Mouse (Mus musculus): ENCODE results near the gene Lrat.
A peak's percentile ranks its signal among the peaks of the same experiment; 100 is the strongest.

Gene Lrat

DNA sequence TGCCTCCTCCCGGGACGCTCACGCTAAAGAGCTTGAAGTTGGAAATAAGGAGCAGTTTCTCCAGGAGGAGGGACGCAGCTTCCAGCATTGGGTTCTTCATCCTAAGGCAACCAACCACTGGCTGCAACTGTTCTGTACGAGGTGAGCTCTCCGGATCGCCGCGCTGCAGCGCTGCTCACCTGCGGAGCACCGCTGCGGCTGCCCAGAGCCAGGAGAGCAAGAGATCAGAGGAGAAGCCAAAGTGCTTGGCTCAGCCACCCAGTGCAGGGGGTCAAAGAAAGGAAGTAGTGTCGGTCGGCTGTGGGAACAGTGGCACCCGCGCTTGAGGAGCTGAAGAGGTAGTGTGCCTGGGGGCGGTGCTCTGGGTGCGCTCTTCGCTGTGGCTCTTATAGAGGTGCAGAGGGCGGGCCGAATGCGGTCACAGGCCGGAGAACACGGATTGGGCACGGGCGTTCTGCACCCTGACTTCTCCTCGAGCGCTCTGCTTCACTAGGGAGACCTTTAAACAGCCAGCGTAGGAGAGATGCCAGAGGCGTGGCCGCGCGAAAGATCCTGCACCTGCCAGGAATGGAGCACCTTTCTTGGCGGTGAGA lies at the start of gene Lrat:
Gene Lrat (minus strand): TSS at position 361 of the 593 bp plus-strand sequence.
- DNase-seq (ENCODE audit: low spot score) = no peak

DNA sequence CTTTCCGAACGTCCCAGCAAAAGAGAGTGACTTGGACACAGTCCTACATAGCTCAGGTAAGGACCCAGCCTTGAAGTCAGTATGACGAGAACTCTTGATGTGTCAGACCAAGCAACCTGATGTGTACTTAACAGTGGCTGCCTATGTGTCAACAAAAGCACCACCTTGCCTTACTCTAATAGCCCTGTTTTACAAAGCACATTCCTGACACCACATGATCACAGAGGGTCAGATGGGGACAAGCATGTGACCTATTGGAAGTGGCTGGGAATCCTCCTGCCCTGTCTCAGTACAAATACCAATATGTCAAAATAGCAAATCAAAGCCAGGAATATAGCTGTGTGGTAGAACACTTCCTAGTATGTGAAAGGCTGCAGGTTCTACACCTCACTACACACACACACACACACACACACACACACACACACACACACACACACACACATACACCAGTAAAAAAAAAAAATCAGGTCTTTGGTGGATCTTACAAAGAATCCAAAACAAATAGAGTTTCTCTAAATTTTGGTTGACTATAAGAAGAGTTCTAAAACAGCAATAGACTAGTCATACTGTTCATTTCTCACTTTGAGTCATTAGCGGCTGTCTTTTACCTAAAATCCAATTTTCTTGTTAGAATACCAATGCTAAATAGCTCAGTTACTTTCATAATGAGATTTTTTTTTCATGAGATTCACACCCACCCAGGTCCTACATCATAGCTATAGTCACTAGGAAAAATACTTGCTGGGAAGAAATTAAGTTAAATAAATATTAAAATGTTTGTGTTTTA lies 48.6 kb upstream of the Lrat start:
- no peak for DNase-seq (ENCODE audit: low spot score)

DNA sequence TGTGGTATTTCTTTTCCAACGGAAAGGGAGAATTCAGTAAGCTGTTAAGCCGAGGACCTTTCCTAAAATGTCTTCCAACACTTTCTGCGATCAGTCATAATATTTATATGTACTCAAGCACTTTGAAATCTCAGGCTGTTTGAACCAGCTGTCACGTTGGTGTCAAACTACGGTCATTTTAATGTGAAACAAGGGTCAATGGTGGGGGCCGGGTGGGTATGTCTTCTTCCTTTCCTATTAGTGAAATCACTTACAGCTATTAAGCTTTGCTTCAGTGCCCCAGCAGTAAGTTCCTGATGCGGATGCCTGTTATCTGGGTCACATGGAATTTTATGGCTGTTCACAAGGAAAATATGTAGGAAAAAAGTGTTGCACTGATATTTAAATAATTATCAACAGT lies 46.9 kb upstream of the Lrat start:
- DNase-seq (ENCODE audit: low spot score) = no peak

DNA sequence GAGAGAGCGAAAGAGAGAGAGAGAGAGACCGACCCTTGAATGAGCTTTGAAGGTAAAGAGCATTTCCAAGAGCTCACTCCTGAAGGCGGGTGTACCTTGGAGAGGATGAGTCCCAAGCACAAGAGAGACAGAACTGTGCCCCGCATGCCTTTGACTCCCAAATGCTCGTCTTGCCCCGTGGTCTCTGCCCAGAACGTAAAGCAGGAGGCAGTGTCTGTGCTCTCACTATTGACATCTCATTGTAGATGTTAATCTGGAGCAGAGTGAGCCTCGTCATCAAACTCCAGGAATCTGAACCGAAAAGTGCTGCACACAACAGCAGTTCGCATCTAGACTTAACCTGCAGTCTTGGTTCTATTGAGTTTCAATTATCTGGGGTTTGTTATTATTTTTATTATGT lies 46.4 kb upstream of the Lrat start:
- DNase-seq (ENCODE audit: low spot score) = no peak

DNA sequence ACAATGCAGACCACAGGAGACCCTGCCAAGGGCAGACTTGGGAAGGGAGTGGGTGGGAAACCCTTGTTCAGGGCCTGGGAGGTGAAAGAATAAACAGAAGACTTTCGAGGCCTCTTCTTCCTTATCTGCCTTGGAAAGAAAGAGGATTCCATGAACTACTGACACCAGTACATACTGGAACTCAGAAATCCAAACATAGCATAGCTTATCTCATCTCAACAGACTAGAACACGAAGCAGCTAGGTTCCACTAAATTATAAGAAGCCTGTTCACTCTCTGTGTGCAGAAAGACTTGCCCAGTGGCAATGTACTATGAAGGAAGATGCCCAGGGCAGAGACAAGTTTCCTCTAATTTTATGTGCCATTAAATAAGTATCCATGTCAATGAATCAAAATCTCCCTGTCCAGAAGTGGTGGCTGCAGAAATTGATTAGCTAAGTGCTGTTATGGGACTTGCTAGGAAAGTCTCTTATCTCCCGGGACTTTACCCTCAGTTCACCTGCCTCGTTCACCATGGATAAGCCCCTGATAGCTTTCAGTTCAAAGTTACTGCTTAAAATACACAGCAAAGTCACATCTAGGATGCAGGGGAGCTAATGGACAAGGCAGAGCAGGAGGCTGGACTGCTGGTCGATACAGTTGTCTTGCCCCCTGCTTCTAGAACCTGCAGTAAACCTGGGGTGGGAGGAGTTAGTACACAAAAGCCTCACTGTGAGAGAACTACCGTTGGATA lies 42.8 kb upstream of the Lrat start:
- DNase-seq (ENCODE audit: low spot score) = no peak

DNA sequence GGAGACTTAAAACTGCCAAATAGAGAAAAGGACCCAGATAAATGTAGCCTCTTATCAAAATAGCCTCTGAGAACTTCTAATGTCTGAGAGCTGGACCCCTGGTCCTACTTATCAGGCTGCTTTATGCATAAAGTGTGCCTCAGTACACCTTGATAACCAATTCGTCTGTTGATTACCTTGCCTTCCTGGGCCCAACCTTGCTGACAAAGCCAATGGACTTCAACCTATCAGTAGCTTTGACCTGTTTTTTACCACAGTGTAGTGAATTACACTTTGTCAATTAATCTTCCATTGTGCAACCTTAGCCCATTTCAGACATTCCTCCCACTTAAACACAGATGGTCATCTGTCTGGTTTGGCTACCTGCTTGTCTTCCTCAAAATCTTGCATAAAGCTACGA lies 24.1 kb upstream of the Lrat start:
- DNase-seq (ENCODE audit: low spot score) = no peak

DNA sequence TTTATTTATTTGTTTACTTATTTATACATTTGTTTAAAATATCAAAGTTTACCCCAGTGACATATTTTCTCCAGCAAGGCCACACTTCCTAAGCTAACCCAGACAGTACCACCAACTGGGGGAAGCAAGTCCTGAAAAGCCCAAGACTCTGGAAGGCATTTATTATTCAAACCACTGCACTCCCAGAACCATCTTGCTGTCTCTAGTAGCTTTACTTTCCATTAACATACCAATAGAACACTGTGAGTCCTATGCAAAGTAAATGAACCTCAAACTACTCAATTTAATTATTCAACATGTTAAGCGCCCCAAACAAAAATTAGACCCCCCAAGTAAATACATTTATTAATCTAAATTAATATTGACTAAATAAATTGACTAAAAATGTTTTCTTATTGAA lies 11.9 kb upstream of the Lrat start:
- no peak for DNase-seq (ENCODE audit: low spot score)

DNA sequence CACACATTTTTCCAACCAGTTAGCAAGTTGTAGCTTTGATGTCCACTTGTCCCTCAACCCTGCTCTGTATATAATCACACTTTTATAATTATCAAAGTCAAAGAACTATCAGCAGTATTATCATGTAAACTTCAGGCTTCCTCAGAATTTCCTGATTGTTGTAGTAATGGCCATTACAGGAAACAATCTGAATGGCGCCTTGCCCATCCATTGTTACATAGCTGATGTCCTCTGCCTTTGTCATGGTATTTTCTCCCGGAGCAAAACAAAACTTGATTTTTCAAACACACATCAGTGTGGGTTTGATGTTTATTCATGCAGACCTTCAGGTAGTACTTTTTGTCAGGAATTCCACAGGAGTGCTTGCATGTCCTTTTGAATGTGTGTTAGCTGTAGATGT lies 4.9 kb upstream of the Lrat start:
- no peak for DNase-seq (ENCODE audit: low spot score)

DNA sequence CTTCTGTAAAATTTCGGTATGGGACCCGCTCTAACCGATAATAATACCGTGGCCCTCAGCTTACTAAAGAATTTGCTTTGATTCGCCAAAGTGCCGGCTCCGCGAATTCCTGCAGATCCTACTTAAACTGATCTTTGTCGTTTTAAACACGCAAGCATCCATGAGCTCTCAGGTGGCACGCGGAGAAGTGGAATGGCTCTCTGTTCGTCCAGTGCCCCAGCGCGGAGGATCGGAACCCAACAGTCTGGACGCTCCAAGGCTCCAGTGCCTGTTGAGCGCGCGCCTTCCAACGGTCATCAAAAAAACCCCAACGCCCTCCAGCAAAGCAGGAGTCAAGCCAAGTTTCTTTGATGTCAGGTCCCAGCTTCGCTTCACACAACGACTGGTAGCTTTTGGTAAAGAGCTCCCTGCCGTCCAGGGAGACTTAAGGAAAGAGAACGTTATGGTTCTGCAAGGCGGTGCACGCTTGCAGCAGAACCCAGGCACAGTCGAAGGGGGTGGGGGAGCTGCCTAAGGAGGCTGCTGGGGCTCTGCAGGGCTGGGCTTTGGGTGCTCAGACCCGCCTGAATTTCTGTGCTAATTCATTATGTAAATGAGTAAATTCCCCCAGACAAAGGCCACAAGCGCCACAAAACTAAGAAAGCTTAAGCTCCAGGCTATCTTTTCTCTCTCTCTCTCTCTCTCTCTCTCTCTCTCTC lies 587 bp upstream of the Lrat start:
- no peak for DNase-seq (ENCODE audit: low spot score)

DNA sequence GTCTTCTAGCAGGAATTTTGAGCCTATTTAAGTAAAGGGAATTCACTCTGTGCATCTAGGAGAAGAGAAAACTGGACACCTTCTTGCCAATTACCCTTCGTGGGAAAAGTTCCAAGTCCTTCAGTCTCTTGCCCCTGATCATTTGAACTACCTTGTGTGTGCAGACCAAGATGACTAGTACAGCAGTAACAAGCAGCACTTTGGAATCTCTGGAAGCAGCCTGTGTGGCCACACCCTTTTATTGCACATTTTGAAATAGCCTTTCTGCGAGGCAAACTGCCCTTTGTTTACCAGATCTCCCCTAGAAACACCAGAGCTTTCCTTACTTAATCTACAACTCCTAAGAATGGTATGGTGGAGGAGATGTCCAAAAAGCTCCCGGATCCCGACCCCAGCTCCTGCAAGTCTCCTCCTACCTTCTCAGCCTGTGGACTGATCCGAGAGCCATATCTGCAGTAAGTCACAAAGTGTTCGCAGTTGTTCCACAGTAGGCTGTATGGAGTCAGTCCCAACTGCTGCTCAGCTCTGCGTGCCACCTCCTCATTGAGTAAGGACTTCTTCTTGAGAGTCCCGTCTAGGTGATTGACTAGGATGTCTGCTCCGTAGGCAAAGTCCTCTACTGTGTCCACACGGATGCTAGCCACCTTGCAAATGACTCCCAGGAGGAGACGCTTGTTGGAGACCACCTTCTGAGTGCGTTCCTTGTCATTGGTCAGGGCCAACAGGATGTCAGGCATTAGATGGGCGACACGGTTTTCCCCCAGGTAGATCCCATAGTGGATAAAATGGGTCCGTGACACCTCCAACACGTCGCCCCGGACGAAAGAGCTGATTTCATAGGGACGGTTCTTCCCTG lies 788 bp downstream of the Lrat start:
- DNase-seq (ENCODE audit: low spot score) = no peak

DNA sequence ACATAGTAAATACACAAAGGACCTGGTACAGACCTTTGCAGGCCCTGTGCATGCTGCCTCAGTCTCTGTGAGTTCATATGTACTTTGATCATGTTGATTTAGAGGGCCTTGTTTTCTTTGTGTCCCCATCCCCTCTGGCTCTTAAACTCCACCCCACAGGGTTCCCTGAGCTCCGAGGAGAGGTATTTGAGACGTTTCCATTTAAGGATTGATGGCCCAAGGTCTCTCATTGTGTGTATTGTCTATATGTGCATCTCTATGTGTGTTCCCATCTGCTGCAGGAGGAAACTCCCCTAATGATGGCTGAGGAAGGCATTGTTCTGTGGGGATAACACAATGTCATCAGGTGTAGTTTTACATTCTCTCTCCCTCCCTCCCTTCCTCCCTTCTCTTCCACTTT lies 14.9 kb downstream of the Lrat start:
- DNase-seq (ENCODE audit: low spot score) = no peak

DNA sequence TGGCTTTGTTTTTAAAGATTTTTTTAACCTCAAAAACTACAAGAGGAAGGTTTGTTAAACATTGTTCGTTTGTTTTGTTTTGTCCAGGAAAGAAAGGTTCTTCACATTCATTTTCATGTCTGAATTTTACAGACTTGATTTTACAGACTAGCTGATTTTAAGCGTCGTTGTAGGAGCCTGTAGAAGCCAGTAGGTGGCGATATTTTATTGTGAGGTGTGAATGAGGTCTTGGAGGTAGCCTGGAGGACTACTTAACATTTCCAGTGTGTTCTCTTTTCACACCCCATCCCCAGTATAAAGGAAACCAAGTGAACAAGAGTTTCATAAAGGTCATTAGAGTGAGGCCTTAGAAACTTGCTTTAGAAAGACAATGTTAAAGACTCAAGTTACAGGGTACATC lies 26.5 kb downstream of the Lrat start:
- peak; percentile 1 for DNase-seq (ENCODE audit: low spot score)

DNA sequence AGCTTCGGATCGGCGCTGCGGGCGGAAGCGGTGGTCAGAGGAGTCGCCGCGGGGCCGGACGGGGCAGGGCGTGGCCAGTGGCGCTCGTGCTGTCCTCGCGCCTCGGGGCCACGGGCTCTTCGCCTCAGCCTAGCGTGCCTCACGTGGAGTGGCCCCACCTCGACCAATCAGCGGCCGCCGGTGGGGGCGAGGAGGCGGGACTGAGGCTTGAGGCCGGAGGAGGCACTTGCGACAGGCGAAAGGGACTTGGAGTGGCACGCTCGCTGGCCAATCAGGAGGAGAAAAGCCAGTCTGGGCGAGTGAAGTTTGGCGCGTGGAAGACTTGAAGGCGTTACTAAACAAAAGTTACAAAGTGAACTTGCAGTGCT lies 27.4 kb downstream of the Lrat start, which contains the start of gene Rbm46:
Gene Rbm46 (minus strand): TSS at position 112 of the 368 bp plus-strand sequence.
- DNase-seq (ENCODE audit: low spot score) = no peak

DNA sequence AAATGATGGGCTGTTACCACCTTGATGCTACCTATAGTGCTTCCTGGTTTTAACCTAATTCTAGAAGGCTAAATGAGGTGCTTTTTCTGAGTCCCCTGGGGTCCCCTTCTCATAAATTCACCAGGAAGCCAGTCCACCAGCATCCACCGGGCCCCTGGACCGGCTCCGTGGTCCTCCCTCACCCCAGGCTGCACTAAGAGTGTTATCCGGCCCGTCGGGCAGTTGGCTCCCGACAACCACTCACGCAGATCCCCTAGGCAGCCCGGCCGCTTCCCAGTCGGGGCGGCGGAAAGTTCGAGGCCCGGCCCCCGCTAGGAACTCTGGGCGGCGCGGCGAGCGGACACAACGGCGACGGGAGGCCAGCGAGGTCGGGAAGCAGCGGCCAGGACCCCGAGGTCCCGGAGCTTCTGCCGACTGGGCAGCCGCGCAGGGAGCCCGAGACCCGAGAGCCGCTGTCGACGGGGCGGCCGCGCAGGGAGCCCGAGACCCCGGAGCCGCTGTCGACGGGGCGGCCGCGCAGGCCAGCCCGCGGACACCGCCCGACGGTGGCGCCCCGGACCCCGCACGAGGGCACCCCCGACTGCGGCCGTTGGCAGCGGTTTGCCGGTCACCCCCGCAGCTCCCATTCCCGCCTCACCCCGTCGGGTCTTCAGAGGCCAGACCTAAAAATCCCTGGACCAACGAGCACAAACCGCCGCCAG lies 28.0 kb downstream of the Lrat start:
- DNase-seq (ENCODE audit: low spot score) = no peak

DNA sequence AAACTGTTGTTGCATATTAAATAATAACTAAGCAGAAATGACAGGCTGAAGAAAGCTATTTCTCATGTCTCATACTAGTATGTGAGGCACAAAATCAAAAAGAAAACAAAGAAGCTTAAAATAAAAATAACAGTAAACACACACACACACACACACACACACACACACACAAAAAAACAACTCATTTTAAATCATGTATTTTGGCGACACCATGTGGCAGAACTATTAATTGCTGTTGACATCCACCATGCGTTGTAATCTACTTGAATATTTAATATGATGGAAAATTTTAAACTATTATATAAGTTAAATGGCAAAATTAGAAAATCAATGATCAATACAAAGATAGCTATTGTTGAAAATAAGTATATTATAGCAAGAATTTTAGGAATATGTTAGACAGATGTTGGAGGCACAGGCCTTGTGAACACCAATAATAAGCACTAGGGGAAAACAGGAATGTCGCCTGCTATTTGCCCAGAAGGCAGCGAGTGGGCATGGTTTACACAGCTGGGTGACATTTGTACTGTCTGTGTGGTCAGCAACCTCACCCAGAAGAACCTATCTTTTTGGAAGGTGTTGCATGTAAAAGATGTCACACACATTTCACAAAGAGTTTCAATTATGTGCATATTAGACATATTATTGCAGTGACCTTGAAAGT lies 46.2 kb downstream of the Lrat start:
- DNase-seq (ENCODE audit: low spot score) = peak; percentile 3

Data from c-Kit-positive CD71-positive TER-119-positive erythroid progenitor cells, embryonic 14.5 days (primary cell).